Mouse (Mus musculus): ENCODE measurements around the gene March10. TPM values are rescaled to one million over a fixed set of nuclear protein-coding genes. Genes with fewer than 3 reads are reported as not detected.

The March10 gene
- polyA plus RNA-seq, 1 experiment, result 471 TPM

DNA sequence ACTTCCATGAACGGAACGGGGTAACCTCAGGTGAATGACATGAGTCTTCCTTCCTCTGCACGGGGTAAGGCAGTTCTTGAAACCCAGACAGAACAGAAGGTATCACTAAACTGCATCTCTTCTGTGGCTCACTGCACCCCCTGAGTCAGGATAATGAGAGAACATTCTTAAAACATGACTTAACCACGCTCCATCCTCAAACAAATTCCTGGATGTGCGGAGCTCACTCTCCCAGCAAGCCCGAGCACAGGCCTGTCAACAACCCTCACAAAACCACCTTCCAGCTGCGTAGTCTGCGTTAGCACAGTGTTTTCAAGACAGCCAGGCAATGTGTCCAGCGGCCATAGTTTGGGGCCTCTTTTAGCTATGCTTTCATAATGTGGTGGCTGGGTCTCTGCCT is 10.7 kb upstream of the March10 start:
- H3K27me3 ChIP-seq (ENCODE audit: control insufficient read depth, insufficient read depth, low read length), result no peaks in the 10 kb centered on the region
- H3K4me1 ChIP-seq (ENCODE audit: control insufficient read depth, insufficient read depth, low read length), result no peaks in the 10 kb centered on the region
- no peak overlapping the region for H3K4me3 ChIP-seq (ENCODE audit: control insufficient read depth, low read depth, low read length)
- no peaks in the 10 kb centered on the region for H3K36me3 ChIP-seq (ENCODE audit: control insufficient read depth, insufficient read depth, low read length)
- H3K27ac ChIP-seq (ENCODE audit: control insufficient read depth, insufficient read depth, low read depth, low read length), result no peak overlapping the region
- TF ChIP-seq CTCF (IDR thresholded peaks at IDR 0.05; ENCODE audit: control insufficient read depth, insufficient read depth, insufficient replicate concordance, low read depth, low read length) (no peak), POLR2A (IDR thresholded peaks at IDR 0.05; ENCODE audit: control insufficient read depth, low read depth, low read length) (no peak)

DNA sequence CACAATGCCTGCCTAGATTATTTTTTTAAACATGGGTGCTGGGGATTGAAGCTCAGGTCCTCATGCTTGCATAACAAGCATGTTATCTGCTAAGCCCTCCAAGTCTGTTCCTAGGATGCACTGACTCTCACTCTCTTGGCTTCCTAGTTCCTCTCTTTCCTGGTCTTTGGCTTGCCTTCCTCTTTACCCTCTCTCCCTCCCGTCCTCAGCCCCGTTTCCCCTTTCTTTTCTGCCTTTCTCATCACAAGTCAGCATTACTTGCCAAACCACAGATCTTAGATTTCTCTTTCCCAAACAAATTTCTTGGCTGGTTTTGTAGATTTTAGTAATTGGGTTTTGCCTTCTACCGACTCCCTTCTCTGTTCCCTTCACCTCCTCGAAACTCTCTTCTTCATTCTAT is 10.2 kb upstream of the March10 start:
- no peak overlapping the region for H3K27ac ChIP-seq (ENCODE audit: control insufficient read depth, insufficient read depth, low read depth, low read length)
- H3K27me3 ChIP-seq (ENCODE audit: control insufficient read depth, insufficient read depth, low read length), result no peaks in the 10 kb centered on the region
- H3K4me3 ChIP-seq (ENCODE audit: control insufficient read depth, low read depth, low read length), result no peak overlapping the region
- H3K36me3 ChIP-seq (ENCODE audit: control insufficient read depth, insufficient read depth, low read length), result no peaks in the 10 kb centered on the region
- TF ChIP-seq CTCF (IDR thresholded peaks at IDR 0.05; ENCODE audit: control insufficient read depth, insufficient read depth, insufficient replicate concordance, low read depth, low read length), result no peak
- TF ChIP-seq POLR2A (IDR thresholded peaks at IDR 0.05; ENCODE audit: control insufficient read depth, low read depth, low read length), result no peak
- H3K4me1 ChIP-seq (ENCODE audit: control insufficient read depth, insufficient read depth, low read length), result no peaks in the 10 kb centered on the region

DNA sequence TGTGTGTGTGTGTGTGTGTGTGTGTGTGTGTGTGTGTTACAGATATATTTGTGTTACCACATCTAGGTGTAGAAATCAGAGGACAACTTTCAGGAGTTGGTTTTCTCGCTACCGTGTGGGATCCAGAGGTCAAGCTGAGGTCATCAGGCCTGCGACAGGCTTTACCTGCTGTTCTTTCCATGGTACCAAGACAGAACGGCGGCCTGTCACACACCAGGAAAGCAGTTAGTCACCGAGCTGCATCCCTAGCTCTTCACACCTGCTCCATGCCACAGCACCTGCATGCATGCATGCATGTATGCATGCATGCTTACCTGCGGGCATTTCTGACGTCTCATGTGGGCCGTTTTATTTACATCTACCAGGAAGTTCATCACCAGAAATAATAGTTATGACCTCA is 9.0 kb upstream of the March10 start:
- Histone ChIP-seq H3K27me3 (ENCODE audit: control insufficient read depth, insufficient read depth, low read length) (no peaks in the 10 kb centered on the region), H3K27ac (ENCODE audit: control insufficient read depth, insufficient read depth, low read depth, low read length) (no peak overlapping the region), H3K4me1 (ENCODE audit: control insufficient read depth, insufficient read depth, low read length) (no peaks in the 10 kb centered on the region), H3K36me3 (ENCODE audit: control insufficient read depth, insufficient read depth, low read length) (no peaks in the 10 kb centered on the region), H3K4me3 (ENCODE audit: control insufficient read depth, low read depth, low read length) (no peak overlapping the region)
- TF ChIP-seq POLR2A (IDR thresholded peaks at IDR 0.05; ENCODE audit: control insufficient read depth, low read depth, low read length) (no peak), CTCF (IDR thresholded peaks at IDR 0.05; ENCODE audit: control insufficient read depth, insufficient read depth, insufficient replicate concordance, low read depth, low read length) (no peak)

DNA sequence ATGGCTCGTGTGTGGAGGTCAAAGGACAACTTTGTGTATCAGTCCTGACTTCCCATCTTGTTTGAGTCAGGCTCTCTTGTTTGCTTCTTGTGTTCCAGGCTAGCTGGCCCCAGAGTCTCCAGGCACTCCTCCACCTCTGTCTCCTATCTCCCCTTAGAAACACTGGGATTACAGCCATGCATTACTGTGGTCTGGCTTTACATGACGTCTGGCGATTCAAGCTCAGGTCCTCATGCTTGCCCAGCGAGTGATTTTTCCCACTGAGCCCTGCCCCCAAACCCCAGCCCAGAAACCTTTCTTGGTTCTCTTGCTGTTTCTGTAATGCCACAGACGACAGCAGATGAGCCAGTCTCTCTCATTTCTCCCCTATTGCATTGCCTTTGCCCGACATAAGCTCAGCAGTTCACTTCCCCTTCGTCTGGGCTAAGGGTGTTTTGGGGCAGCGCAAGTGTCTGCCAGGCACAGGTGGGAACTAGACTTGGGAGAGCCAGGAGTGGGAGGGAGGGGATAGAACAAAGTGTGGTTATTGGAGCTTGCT is 8.0 kb upstream of the March10 start:
- TF ChIP-seq POLR2A (IDR thresholded peaks at IDR 0.05; ENCODE audit: control insufficient read depth, low read depth, low read length), result no peak
- no peak for TF ChIP-seq CTCF (IDR thresholded peaks at IDR 0.05; ENCODE audit: control insufficient read depth, insufficient read depth, insufficient replicate concordance, low read depth, low read length)
- no peak overlapping the region for H3K27ac ChIP-seq (ENCODE audit: control insufficient read depth, insufficient read depth, low read depth, low read length)
- H3K27me3 ChIP-seq (ENCODE audit: control insufficient read depth, insufficient read depth, low read length), result no peaks in the 10 kb centered on the region
- no peaks in the 10 kb centered on the region for H3K4me1 ChIP-seq (ENCODE audit: control insufficient read depth, insufficient read depth, low read length)
- no peak overlapping the region for H3K4me3 ChIP-seq (ENCODE audit: control insufficient read depth, low read depth, low read length)
- no peaks in the 10 kb centered on the region for H3K36me3 ChIP-seq (ENCODE audit: control insufficient read depth, insufficient read depth, low read length)

DNA sequence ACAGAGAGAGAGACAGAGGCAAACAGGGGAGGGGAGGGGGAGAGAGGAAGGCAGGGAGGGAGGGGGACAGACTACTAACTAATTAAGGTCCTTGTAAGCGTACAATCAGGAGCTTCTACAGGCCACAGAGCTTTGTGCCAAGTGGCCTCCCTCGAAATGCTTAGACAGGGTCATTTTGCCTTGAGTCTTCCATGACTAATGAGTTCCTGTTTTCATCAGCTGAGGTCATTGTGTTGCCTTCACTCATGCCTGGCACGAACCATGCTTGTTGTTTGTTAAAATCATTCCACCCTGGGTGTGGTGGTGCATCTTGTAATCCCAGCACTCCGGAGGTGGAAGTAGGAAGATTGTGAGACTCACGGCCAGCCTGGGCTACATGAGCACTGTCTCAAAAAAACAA is 3.4 kb upstream of the March10 start:
- H3K4me1 ChIP-seq (ENCODE audit: control insufficient read depth, insufficient read depth, low read length), result peaks cover 12% of the 10 kb centered on the region
- H3K36me3 ChIP-seq (ENCODE audit: control insufficient read depth, insufficient read depth, low read length), result no peaks in the 10 kb centered on the region
- H3K27me3 ChIP-seq (ENCODE audit: control insufficient read depth, insufficient read depth, low read length), result no peaks in the 10 kb centered on the region
- no peak overlapping the region for H3K27ac ChIP-seq (ENCODE audit: control insufficient read depth, insufficient read depth, low read depth, low read length)
- TF ChIP-seq POLR2A (IDR thresholded peaks at IDR 0.05; ENCODE audit: control insufficient read depth, low read depth, low read length), result no peak
- TF ChIP-seq CTCF (IDR thresholded peaks at IDR 0.05; ENCODE audit: control insufficient read depth, insufficient read depth, insufficient replicate concordance, low read depth, low read length), result no peak
- no peak overlapping the region for H3K4me3 ChIP-seq (ENCODE audit: control insufficient read depth, low read depth, low read length)

DNA sequence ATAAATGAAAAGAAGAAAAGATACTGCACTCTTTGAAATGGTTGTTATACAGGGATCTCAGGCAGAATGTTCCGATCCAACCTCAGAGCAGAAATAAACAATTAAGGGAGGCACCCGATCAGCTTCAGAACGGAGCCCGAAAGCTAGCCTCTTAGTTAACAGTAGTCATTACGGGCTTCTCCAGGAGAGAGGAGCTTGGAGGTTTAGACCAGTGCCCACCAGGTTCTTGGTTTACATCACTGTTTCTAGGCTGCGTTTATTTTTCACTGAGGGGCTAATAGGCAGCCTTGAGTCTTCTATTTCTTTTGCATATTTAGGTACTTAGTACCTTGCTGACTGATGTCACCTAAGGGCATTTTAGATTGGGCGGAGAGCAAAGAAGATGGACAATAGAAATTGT is 506 bp upstream of the March10 start:
- Histone ChIP-seq H3K27me3 (ENCODE audit: control insufficient read depth, insufficient read depth, low read length) (no peaks in the 10 kb centered on the region), H3K27ac (ENCODE audit: control insufficient read depth, insufficient read depth, low read depth, low read length) (peak overlapping the region; percentile 86), H3K4me1 (ENCODE audit: control insufficient read depth, insufficient read depth, low read length) (peaks cover 12% of the 10 kb centered on the region), H3K4me3 (ENCODE audit: control insufficient read depth, low read depth, low read length) (peak overlapping the region; percentile 94), H3K36me3 (ENCODE audit: control insufficient read depth, insufficient read depth, low read length) (no peaks in the 10 kb centered on the region)
- no peak for TF ChIP-seq POLR2A (IDR thresholded peaks at IDR 0.05; ENCODE audit: control insufficient read depth, low read depth, low read length)
- no peak for TF ChIP-seq CTCF (IDR thresholded peaks at IDR 0.05; ENCODE audit: control insufficient read depth, insufficient read depth, insufficient replicate concordance, low read depth, low read length)

DNA sequence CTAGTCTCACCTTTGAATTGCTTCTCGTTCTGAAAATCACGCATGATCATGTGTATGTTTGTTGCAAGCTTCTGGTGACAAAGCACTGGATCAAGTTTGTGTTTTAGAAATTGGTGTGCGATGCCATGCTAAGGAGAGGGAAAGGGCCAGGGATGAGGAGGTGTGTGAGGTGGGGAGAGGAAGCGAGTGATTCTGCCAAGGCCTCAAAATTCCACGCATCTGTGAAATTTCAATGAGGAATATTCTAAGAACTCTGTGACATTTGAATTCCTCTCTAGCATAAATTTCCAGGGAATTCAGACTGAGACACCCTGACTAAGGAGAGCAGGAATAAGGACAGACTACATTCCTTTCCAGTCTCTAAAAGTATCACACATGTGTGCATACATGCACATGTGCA is 1.4 kb downstream of the March10 start:
- peak overlapping the region; percentile 53 for H3K27ac ChIP-seq (ENCODE audit: control insufficient read depth, insufficient read depth, low read depth, low read length)
- TF ChIP-seq CTCF (IDR thresholded peaks at IDR 0.05; ENCODE audit: control insufficient read depth, insufficient read depth, insufficient replicate concordance, low read depth, low read length) (no peak), POLR2A (IDR thresholded peaks at IDR 0.05; ENCODE audit: control insufficient read depth, low read depth, low read length) (no peak; the same call in 1 of the 2 replicates)
- H3K36me3 ChIP-seq (ENCODE audit: control insufficient read depth, insufficient read depth, low read length), result no peaks in the 10 kb centered on the region
- H3K4me1 ChIP-seq (ENCODE audit: control insufficient read depth, insufficient read depth, low read length), result peaks cover 12% of the 10 kb centered on the region
- H3K27me3 ChIP-seq (ENCODE audit: control insufficient read depth, insufficient read depth, low read length), result no peaks in the 10 kb centered on the region
- H3K4me3 ChIP-seq (ENCODE audit: control insufficient read depth, low read depth, low read length), result peak overlapping the region; percentile 83

DNA sequence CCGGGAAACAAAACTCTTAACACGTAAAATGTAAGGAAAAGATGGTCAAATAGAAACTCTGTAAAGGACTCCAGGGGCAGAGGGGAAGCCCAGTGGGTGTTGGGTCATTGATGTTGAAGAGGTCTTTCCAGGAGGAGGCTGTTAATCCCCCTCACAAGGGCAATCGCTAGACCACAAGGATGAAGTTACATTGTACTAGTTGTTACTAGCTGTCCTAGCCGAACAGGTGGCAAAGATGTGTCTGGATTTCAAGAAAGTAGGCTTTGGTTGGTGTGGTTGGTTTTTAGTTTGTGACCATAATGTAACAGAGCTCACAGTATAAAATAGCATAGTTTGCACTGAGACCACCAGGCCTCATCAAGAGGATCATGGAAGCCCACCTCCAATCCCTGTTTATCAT is 3.5 kb downstream of the March10 start:
- Histone ChIP-seq H3K36me3 (ENCODE audit: control insufficient read depth, insufficient read depth, low read length) (no peaks in the 10 kb centered on the region; the same call in 1 of the 2 replicates), H3K4me3 (ENCODE audit: control insufficient read depth, low read depth, low read length) (peak overlapping the region; percentile 62), H3K27me3 (ENCODE audit: control insufficient read depth, insufficient read depth, low read length) (no peaks in the 10 kb centered on the region), H3K4me1 (ENCODE audit: control insufficient read depth, insufficient read depth, low read length) (peaks cover 12% of the 10 kb centered on the region), H3K27ac (ENCODE audit: control insufficient read depth, insufficient read depth, low read depth, low read length) (no peak overlapping the region)
- TF ChIP-seq CTCF (IDR thresholded peaks at IDR 0.05; ENCODE audit: control insufficient read depth, insufficient read depth, insufficient replicate concordance, low read depth, low read length), result no peak
- no peak for TF ChIP-seq POLR2A (IDR thresholded peaks at IDR 0.05; ENCODE audit: control insufficient read depth, low read depth, low read length)

All from testis, adult 2 months (tissue).